Mouse (Mus musculus) cerebellum, adult 2 months (tissue): ENCODE results near the gene Tmprss3. TPM values are rescaled to one million over a fixed set of nuclear protein-coding genes. Genes with fewer than 3 reads are reported as not detected.

ENCODE experiments used
- DNase-seq, 2 experiments: peaks; one replicate each; pipeline ENCODE4 v3.0.0; 2021
- H3K27ac ChIP-seq: fragments of 200-500 bp; 2 replicates; pipeline ENCODE4 v1.5.1; 2012; ENCODE audit warnings: low read length, control low read depth, inconsistent platforms; ENCODE audit not compliant: insufficient read depth
- H3K27me3 ChIP-seq: fragments of 200-500 bp; 2 replicates; pipeline ENCODE4 v1.6.1; 2012; ENCODE audit warnings: inconsistent platforms, mild to moderate bottlenecking, low read length, moderate library complexity; ENCODE audit not compliant: control insufficient read depth, insufficient read depth
- H3K4me1 ChIP-seq: fragments of 200-500 bp; 2 replicates; pipeline ENCODE4 v1.6.1; 2011; ENCODE audit warnings: low read length; ENCODE audit not compliant: control insufficient read depth, insufficient read depth
- H3K4me3 ChIP-seq: fragments of 200-500 bp; replicated peaks from 2 replicates; pipeline ENCODE3; 2011; ENCODE audit warnings: mild to moderate bottlenecking, low read depth, low read length, control low read depth; ENCODE audit not compliant: insufficient read depth
- CTCF ChIP-seq: fragments of 200-500 bp; IDR thresholded peaks from 2 replicates; pipeline ENCODE4 v1.5.1; 2011; ENCODE audit warnings: low read depth, mild to moderate bottlenecking, control low read depth, low read length, moderate library complexity, borderline replicate concordance; ENCODE audit not compliant: insufficient read depth
- POLR2A ChIP-seq: fragments of 200-500 bp; IDR thresholded peaks from 2 replicates; pipeline ENCODE4 v1.6.1; 2011; ENCODE audit warnings: low read length, control low read depth, borderline replicate concordance; ENCODE audit not compliant: insufficient read depth
- WGBS: fragments of 180-500 bp; shearing (Covaris S2); methylation state at CpG from one replicate; pipeline ENCODE4 v1.1.7; 2018; 5-methylcytosine and 5-hydroxymethylcytosine counted together
- polyA plus RNA-seq: library from polyadenylated mRNA; depleted of rRNA; stranded (reverse); fragments of >200 nt; gene quantifications from 2 replicates; pipeline ENCODE4 v1.2.3, GENCODE M21; 2012; rRNA removed

The Tmprss3 gene
- 0.64 and 0.67 TPM in 2 replicates for polyA plus RNA-seq

- Histone ChIP-seq H3K27me3 (no peaks in the 10 kb centered on the region), H3K27ac (no peak within 1 kb of the TSS), H3K4me1 (no peaks in the 10 kb centered on the region), H3K4me3 (no peak within 1 kb of the TSS)
- WGBS, result 84% methylated on average over 11 of the region's 11 CpGs
- DNase-seq, result no peak
- TF ChIP-seq CTCF, result no peak
- no peak for TF ChIP-seq POLR2A
Measured at GRCm38 (mm10) chr17:31198877-31199276, at the start of gene Tmprss3. TSS of gene Tmprss3 (minus strand) at chr17:31198977.

DNA sequence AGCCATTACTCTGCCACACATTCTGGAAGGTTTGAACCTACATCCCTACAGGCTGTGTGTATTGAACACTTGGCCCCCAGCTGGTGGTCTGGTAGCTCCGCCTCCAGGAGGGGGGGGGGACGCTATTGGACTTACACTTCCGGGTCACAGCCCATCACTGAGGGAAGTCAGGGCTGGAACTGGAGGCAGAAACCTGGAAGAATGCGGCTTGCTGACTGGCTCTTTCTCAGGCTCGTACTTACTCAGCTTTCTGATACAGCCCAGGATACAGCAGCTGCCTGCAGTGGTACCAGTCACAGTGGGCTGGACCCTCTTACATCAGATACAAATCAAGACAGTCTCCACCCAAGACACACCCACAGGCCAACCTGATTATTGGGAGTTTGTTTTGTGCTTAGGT, 48.4 kb upstream of the Tmprss3 start:
- H3K27ac ChIP-seq, result no peak overlapping the region
- 44% methylated on average over 5 of the region's 5 CpGs for WGBS
- no peak for TF ChIP-seq POLR2A
- no peak for TF ChIP-seq CTCF
- no peaks in the 10 kb centered on the region for H3K4me1 ChIP-seq
- no peak overlapping the region for H3K4me3 ChIP-seq
- H3K27me3 ChIP-seq, result no peaks in the 10 kb centered on the region
- DNase-seq, result no peak

- TF ChIP-seq CTCF (no peak), POLR2A (no peak)
- no peak overlapping the region for H3K4me3 ChIP-seq
- no peak for DNase-seq
- 66% methylated on average over 5 of the region's 5 CpGs for WGBS
- H3K27me3 ChIP-seq, result no peaks in the 10 kb centered on the region
- H3K4me1 ChIP-seq, result no peaks in the 10 kb centered on the region
- no peak overlapping the region for H3K27ac ChIP-seq
Measured at GRCm38 (mm10) chr17:31245321-31245720, 46.5 kb upstream of the Tmprss3 start.

DNA sequence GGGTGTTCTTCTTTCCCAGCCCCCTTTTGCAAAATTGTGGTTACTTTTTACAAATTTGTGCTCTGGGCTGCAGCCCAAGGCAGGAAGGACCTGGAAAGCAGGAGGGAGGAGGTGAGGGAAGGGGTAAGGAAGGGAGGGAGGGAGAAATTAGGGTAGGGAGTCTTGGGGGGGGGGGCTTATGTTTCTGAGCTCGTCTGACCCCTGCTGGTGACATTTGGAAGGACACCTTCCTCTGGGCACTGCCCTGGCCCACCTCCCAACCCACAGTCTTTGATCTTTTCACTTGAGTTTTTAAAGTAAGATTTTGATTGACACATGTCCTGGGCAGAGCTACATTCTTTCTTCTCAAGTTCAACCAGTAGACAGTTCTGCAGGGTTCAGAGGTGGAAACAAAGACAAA, 44.0 kb upstream of the Tmprss3 start:
- Histone ChIP-seq H3K4me3 (no peak overlapping the region), H3K27ac (no peak overlapping the region), H3K27me3 (no peaks in the 10 kb centered on the region), H3K4me1 (no peaks in the 10 kb centered on the region)
- no peak for DNase-seq
- TF ChIP-seq CTCF, result peak; percentile 31; the same call in 1 of the 2 replicates
- no peak for TF ChIP-seq POLR2A
- WGBS, result 0% methylated on average over 1 of the region's 1 CpGs

DNA sequence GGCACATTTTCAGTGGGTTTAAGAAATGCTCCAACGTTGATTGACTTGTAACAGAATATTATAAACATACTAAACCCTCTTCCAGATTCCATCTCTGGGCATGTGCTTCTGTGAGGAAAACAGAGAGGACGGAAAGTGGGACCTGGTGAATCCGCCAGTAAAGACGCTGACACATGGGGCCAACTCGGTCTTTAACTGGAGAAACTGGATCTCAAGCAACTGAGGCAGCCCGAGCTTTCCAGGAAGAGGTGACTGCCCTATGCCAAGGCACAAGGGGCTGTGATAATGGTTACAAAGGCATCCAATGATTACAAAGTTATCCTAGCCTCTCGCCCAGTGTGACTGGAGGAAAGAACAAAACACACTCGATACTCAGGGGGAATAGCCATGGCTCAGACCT, 42.4 kb upstream of the Tmprss3 start:
- DNase-seq, result no peak
- H3K4me3 ChIP-seq, result no peak overlapping the region
- WGBS, result 86% methylated on average over 8 of the region's 8 CpGs
- no peaks in the 10 kb centered on the region for H3K4me1 ChIP-seq
- H3K27ac ChIP-seq, result no peak overlapping the region
- H3K27me3 ChIP-seq, result no peaks in the 10 kb centered on the region
- TF ChIP-seq POLR2A (no peak), CTCF (no peak)

DNA sequence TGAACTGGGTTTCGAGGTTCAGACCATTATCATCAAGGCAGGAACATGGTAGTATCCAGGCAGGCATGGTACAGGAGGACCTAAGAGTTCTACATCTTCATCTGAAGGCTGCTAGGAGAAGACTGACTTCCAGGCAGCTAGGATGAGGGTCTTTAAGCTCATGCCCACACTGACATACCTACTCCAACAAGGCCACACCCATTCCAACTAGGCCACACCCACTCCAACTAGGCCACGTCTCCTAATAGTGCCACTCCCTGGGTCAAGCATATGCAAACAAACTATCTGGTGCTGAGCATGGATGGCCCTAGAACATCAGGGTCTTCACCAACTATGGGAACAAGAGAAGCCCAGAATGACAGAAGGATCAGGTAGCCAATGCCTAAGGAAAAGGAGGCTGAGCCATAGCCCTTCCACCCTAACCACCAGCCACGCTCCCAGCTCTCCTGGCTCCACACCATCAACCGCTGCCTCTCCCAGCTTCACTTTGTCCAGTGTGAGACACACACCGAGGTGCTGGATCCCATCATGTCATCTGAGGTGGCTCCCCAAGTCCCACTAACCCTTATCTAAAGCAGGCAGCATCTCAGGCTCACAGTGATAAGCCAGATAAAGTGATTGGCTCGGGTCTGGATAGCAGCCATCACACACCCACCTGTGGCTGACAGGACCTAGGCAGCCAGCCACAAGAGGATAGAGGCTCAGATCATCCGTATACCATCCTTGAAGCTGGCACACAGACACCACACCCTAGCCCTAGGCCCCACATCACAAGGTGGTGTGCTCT, 39.6 kb upstream of the Tmprss3 start:
- no peak for TF ChIP-seq POLR2A
- no peak for TF ChIP-seq CTCF
- H3K27me3 ChIP-seq, result no peaks in the 10 kb centered on the region
- H3K27ac ChIP-seq, result no peak overlapping the region
- H3K4me3 ChIP-seq, result no peak overlapping the region
- no peak for DNase-seq
- WGBS, result 76% methylated on average over 7 of the region's 7 CpGs
- no peaks in the 10 kb centered on the region for H3K4me1 ChIP-seq

DNA sequence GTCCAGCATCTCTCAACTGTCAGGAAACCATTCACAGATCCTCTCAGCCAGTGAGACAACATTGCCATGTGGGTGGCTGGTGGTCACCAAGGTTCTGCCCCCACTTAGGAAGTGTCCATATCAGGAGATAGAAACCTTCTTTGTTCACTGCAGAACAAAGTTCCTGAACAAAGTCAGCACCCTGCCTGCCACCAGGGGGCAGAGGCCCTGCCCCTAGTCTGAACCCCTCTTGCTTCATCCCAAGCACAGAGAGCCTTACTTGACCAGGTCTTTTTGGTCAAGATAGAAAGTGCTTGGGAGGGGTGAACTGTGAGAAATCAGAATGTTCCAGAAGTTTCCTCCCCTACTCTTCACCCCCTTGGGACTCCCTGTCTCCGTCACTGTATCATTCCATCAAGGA, 37.1 kb upstream of the Tmprss3 start:
- DNase-seq, result no peak
- TF ChIP-seq CTCF (no peak), POLR2A (no peak)
- no peak overlapping the region for H3K27ac ChIP-seq
- H3K27me3 ChIP-seq, result no peaks in the 10 kb centered on the region
- no peaks in the 10 kb centered on the region for H3K4me1 ChIP-seq
- 94% methylated on average over 1 of the region's 1 CpGs for WGBS
- H3K4me3 ChIP-seq, result no peak overlapping the region

DNA sequence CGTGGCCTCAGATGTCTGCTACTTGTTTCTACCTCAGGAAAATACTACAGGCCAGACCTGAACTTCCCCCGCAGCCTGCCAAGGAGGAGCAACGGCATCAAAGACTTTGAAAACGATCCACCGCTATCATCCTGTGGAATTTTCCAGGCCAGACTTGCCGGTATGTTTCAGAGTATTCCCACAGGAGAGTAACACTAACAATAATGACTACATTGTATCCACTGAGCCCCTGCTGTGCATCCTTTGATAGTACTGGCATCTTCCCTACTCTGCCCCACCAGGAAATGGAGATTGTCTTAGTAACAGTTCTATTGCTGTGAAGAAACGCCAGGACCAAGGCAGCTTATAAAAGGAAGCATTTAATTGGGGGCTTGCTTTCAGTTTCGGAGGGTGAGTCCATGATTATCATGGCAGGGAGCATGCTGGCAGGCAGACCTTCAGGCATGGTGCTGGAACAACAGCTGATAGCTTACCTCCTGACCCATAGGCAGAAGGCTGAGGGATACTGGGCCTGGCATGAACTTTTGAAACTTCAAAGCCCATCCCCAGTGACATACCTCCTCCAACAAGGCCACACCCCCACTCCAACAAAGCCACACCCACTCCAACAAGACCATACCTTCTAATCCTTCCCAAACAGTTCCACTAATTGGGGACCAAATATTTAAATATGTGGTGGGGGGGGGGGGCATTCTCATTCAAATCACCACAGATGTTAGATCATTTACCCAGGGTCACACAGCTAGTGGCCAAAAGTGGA, 33.7 kb upstream of the Tmprss3 start:
- WGBS, result 33% methylated on average over 8 of the region's 8 CpGs
- H3K4me3 ChIP-seq, result no peak overlapping the region
- no peak for DNase-seq
- no peaks in the 10 kb centered on the region; the same call in 1 of the 2 replicates for H3K27me3 ChIP-seq
- no peaks in the 10 kb centered on the region for H3K4me1 ChIP-seq
- TF ChIP-seq POLR2A, result no peak
- no peak for TF ChIP-seq CTCF
- no peak overlapping the region for H3K27ac ChIP-seq

GRCm38 (mm10) chr17:31231780-31232179, 33.0 kb upstream of the Tmprss3 start:
- DNase-seq, result no peak
- TF ChIP-seq POLR2A, result no peak
- TF ChIP-seq CTCF, result no peak
- Histone ChIP-seq H3K4me3 (no peak overlapping the region), H3K27ac (no peak overlapping the region), H3K4me1 (no peaks in the 10 kb centered on the region), H3K27me3 (no peaks in the 10 kb centered on the region; the same call in 1 of the 2 replicates)
- WGBS, result 54% methylated on average over 6 of the region's 6 CpGs
